Mouse (Mus musculus) hindbrain, postnatal 0 days (tissue): ENCODE data around the gene Pigf. TPM values are rescaled to one million over a fixed set of nuclear protein-coding genes. Genes with fewer than 3 reads are reported as not detected.

Experiments used
- ATAC-seq: fragments of 200-750 bp; cut with Nextera tagmentation; 2 replicates; pipeline ENCODE4 v1.8.0; 2017; ENCODE audit warnings: mild to moderate bottlenecking, moderate TSS enrichment, moderate library complexity
- DNase-seq: peaks from one replicate; pipeline ENCODE4 v3.0.0-alpha.2; 2015; ENCODE audit warnings: low spot score
- H3K27ac ChIP-seq: fragments of 300-500 bp; sonication (generic); 2 replicates; pipeline ENCODE4 v1.5.1; 2014; ENCODE audit warnings: mild to moderate bottlenecking
- H3K27me3 ChIP-seq: fragments of 300-500 bp; sonication (generic); 2 replicates; pipeline ENCODE4 v1.6.1; 2014; ENCODE audit warnings: low read length, mixed read lengths; ENCODE audit not compliant: insufficient read depth
- H3K36me3 ChIP-seq: fragments of 300-500 bp; sonication (generic); 2 replicates; pipeline ENCODE4 v1.6.1; 2014; ENCODE audit warnings: low read length, mixed read lengths; ENCODE audit not compliant: insufficient read depth
- H3K4me1 ChIP-seq: fragments of 300-500 bp; sonication (generic); 2 replicates; pipeline ENCODE4 v1.6.1; 2014; ENCODE audit warnings: antibody characterized with exemption, low read length, mixed read lengths; ENCODE audit not compliant: insufficient read depth
- H3K4me2 ChIP-seq: fragments of 300-500 bp; sonication (generic); 2 replicates; pipeline ENCODE4 v1.6.1; 2014; ENCODE audit warnings: low read depth, mild to moderate bottlenecking, low read length, moderate library complexity, mixed read lengths
- H3K4me3 ChIP-seq: fragments of 300-500 bp; sonication (generic); 2 replicates; pipeline ENCODE4 v1.5.1; 2014; ENCODE audit warnings: low read length
- H3K9ac ChIP-seq: fragments of 300-500 bp; sonication (generic); replicated peaks from 2 replicates; pipeline ENCODE4 v1.6.1; 2014; ENCODE audit warnings: mild to moderate bottlenecking, low read length, moderate library complexity, mixed read lengths
- H3K9me3 ChIP-seq: fragments of 300-500 bp; sonication (generic); 2 replicates; pipeline ENCODE4 v1.6.1; 2016; ENCODE audit warnings: low read length, mixed read lengths
- CTCF ChIP-seq: IDR thresholded peaks from 2 replicates; pipeline ENCODE4 v1.5.1; 2016; ENCODE audit warnings: antibody characterized with exemption, control low read depth, low read depth
- WGBS: fragments of 180-500 bp; shearing (Covaris S2); extraction: QIAGEN DNeasy Blood & Tissue Kit; methylation state at CpG from one replicate; pipeline ENCODE4 v1.1.7; 2014; 5-methylcytosine and 5-hydroxymethylcytosine counted together
- polyA plus RNA-seq: library from polyadenylated mRNA; unstranded; fragments of >200 nt; fragmentation: Nextera tagmentation; extraction: Ambion mirVana; gene quantifications from 2 replicates; pipeline ENCODE4 v1.2.1, GENCODE M21; 2015
- total RNA-seq: library from RNA; depleted of rRNA; stranded (reverse); fragments of >200 nt; gene quantifications from 2 replicates; pipeline ENCODE4 v1.2.3, GENCODE M21; 2014

The Pigf gene
- total and polyA plus RNA-seq, 2 experiments from 2014 or later, result 15.7 to 31.3 TPM

- TF ChIP-seq CTCF, result peak; percentile 73
- Histone ChIP-seq H3K9me3 (no peaks in the 10 kb centered on the region), H3K27me3 (no peaks in the 10 kb centered on the region), H3K27ac (no peak overlapping the region), H3K4me3 (no peak overlapping the region), H3K4me2 (no peak overlapping the region), H3K36me3 (peaks cover 14% of the 10 kb centered on the region; the same call in 1 of the 2 replicates), H3K4me1 (no peaks in the 10 kb centered on the region), H3K9ac (no peak overlapping the region)
- no peak for ATAC-seq
- 62% methylated on average over 10 of the region's 10 CpGs for WGBS
- DNase-seq, result peak; percentile 64
These were observed 11.2 kb upstream of the Pigf start for GRCm38 (mm10) chr17:87036141-87037073.

GRCm38 (mm10) chr17:87024491-87025242, 539 bp downstream of the Pigf start:
- ATAC-seq (peak; percentile 78; the same call in 1 of the 2 replicates), DNase-seq (peak; percentile 15)
- Histone ChIP-seq H3K36me3 (no peaks in the 10 kb centered on the region), H3K27ac (no peak overlapping the region), H3K27me3 (no peaks in the 10 kb centered on the region), H3K4me1 (peaks cover 8% of the 10 kb centered on the region), H3K4me3 (peak overlapping the region; percentile 89), H3K9ac (peak overlapping the region; percentile 68), H3K4me2 (peak overlapping the region; percentile 98), H3K9me3 (no peaks in the 10 kb centered on the region)
- under 1% methylated on average over 55 of the region's 55 CpGs for WGBS
- TF ChIP-seq CTCF, result no peak

GRCm38 (mm10) chr17:87019692-87020091, 5.5 kb downstream of the Pigf start:
- WGBS, result 91% methylated on average over 5 of the region's 5 CpGs
- H3K36me3 ChIP-seq, result 0 out of 2 replicates have a peak, but pooled peaks cover 4% of the 10 kb centered on the region
- 0 out of 2 replicates have a peak, but pooled peaks cover 3% of the 10 kb centered on the region for H3K4me1 ChIP-seq
- H3K27me3 ChIP-seq, result no peaks in the 10 kb centered on the region
- no peak for TF ChIP-seq CTCF
- ATAC-seq (no peak), DNase-seq (no peak)
- no peak overlapping the region for H3K27ac ChIP-seq
- H3K9ac ChIP-seq, result no peak overlapping the region
- H3K4me2 ChIP-seq, result no peak overlapping the region
- H3K9me3 ChIP-seq, result no peaks in the 10 kb centered on the region
- no peak overlapping the region for H3K4me3 ChIP-seq

- H3K27ac ChIP-seq, result 0 out of 2 replicates have a peak overlapping the region, but pooled peaks have one; percentile 8
- H3K36me3 ChIP-seq, result no peaks in the 10 kb centered on the region; the same call in 1 of the 2 replicates
- no peaks in the 10 kb centered on the region for H3K9me3 ChIP-seq
- 55% methylated on average over 13 of the region's 13 CpGs for WGBS
- H3K4me3 ChIP-seq, result no peak overlapping the region
- ATAC-seq (peak; percentile 62; the same call in 1 of the 2 replicates), DNase-seq (peak; percentile 74)
- H3K4me1 ChIP-seq, result no peaks in the 10 kb centered on the region
- TF ChIP-seq CTCF, result no peak
- no peaks in the 10 kb centered on the region for H3K27me3 ChIP-seq
- H3K9ac ChIP-seq, result no peak overlapping the region
- H3K4me2 ChIP-seq, result no peak overlapping the region
These were observed 13.7 kb downstream of the Pigf start for GRCm38 (mm10) chr17:87011301-87012019.

GRCm38 (mm10) chr17:87008950-87009349, 16.3 kb downstream of the Pigf start:
- Histone ChIP-seq H3K9me3 (no peaks in the 10 kb centered on the region), H3K4me2 (no peak overlapping the region), H3K4me3 (no peak overlapping the region), H3K27me3 (no peaks in the 10 kb centered on the region), H3K27ac (no peak overlapping the region), H3K4me1 (no peaks in the 10 kb centered on the region), H3K9ac (no peak overlapping the region), H3K36me3 (no peaks in the 10 kb centered on the region; the same call in 1 of the 2 replicates)
- ATAC-seq (no peak), DNase-seq (no peak)
- 91% methylated on average over 3 of the region's 3 CpGs for whole genome bisulfite sequencing
- TF ChIP-seq CTCF, result 0 out of 2 replicates have a peak, but pooled peaks have one; percentile 25

- H3K27me3 ChIP-seq, result no peaks in the 10 kb centered on the region
- WGBS, result 96% methylated on average over 6 of the region's 6 CpGs
- no peak overlapping the region for H3K4me3 ChIP-seq
- H3K4me2 ChIP-seq, result no peak overlapping the region
- no peaks in the 10 kb centered on the region for H3K4me1 ChIP-seq
- H3K27ac ChIP-seq, result no peak overlapping the region
- no peak overlapping the region for H3K9ac ChIP-seq
- ATAC-seq (no peak), DNase-seq (no peak)
- peaks cover 5% of the 10 kb centered on the region; the same call in 1 of the 2 replicates for H3K36me3 ChIP-seq
- no peak for TF ChIP-seq CTCF
- H3K9me3 ChIP-seq, result no peaks in the 10 kb centered on the region
These were observed 27.9 kb downstream of the Pigf start for GRCm38 (mm10) chr17:86997323-86997722.
